Mouse (Mus musculus) mesoderm, embryonic 11.5 days (tissue): ENCODE data around the gene Rpl11.
"Not testable (repeated sequence)": the region's sequence is repeated elsewhere in the genome, so short reads cannot be mapped to it uniquely, and the experiment has no call there.

Experiments used
- DNase-seq: peaks from one replicate; pipeline ENCODE4 v3.0.0-alpha.2; 2012; ENCODE audit warnings: low read depth, low spot score

The Rpl11 gene

DNA sequence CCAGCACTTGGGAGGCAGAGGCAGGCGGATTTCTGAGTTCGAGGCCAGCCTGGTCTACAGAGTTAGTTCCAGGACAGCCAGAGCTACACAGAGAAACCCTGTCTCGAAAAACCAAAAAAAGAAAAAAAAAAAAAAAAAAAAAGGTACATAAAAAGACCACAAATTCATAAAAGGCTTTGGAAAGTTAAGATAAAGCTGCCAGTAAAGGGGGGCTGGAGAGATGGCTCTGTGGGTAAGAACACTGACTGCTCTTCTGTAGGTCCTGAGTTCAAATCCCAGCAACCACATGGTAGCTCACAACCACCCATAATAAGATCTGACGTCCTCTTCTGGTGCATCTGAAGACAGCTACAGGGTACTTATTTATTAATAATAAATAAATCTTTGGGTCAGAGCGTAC, 73.0 kb downstream of the Rpl11 start:
- DNase-seq = not testable (repeated sequence)
